Mouse (Mus musculus) neural tube, embryonic 13.5 days (tissue): Measurements from ENCODE around the gene Atp8b5. TPM values are rescaled to one million over a fixed set of nuclear protein-coding genes. Genes with fewer than 3 reads are reported as not detected.

Experiments
- ATAC-seq: fragments of 200-750 bp; cut with Nextera tagmentation; 2 replicates; pipeline ENCODE4 v1.8.0; 2017; ENCODE audit warnings: low read depth, mild to moderate bottlenecking, moderate TSS enrichment, moderate library complexity
- H3K27ac ChIP-seq: fragments of 300-500 bp; sonication (generic); replicated peaks from 2 replicates; pipeline ENCODE4 v1.5.1; 2015; ENCODE audit warnings: moderate library complexity, mild to moderate bottlenecking, inconsistent platforms
- H3K27me3 ChIP-seq: fragments of 300-500 bp; sonication (generic); 2 replicates; pipeline ENCODE4 v1.6.1; 2015; ENCODE audit warnings: mild to moderate bottlenecking, inconsistent platforms
- H3K36me3 ChIP-seq: fragments of 300-500 bp; sonication (generic); 2 replicates; pipeline ENCODE4 v1.6.1; 2015; ENCODE audit warnings: mild to moderate bottlenecking, inconsistent platforms
- H3K4me1 ChIP-seq: fragments of 300-500 bp; sonication (generic); replicated peaks from 2 replicates; pipeline ENCODE4 v1.6.1; 2015; ENCODE audit warnings: inconsistent platforms
- H3K4me2 ChIP-seq: fragments of 300-500 bp; sonication (generic); 2 replicates; pipeline ENCODE4 v1.6.1; 2015; ENCODE audit warnings: inconsistent platforms, mild to moderate bottlenecking, moderate library complexity
- H3K4me3 ChIP-seq: fragments of 300-500 bp; sonication (generic); 2 replicates; pipeline ENCODE4 v1.5.1; 2015; ENCODE audit warnings: mild to moderate bottlenecking, inconsistent platforms
- H3K9ac ChIP-seq: fragments of 300-500 bp; sonication (generic); 2 replicates; pipeline ENCODE4 v1.6.1; 2015; ENCODE audit warnings: moderate library complexity, mild to moderate bottlenecking, inconsistent platforms
- H3K9me3 ChIP-seq: fragments of 300-500 bp; sonication (generic); 2 replicates; pipeline ENCODE4 v1.6.1; 2016; ENCODE audit warnings: inconsistent platforms
- WGBS: fragments of 180-500 bp; shearing (Covaris S2); methylation state at CpG from one replicate; pipeline ENCODE4 v1.1.7; 2015; 5-methylcytosine and 5-hydroxymethylcytosine counted together
- polyA plus RNA-seq: library from polyadenylated mRNA; unstranded; fragments of >200 nt; fragmentation: Nextera tagmentation; extraction: Ambion mirVana; gene quantifications from 2 replicates; pipeline ENCODE4 v1.2.1, GENCODE M21; 2015

Atp8b5 gene
- polyA plus RNA-seq, 1 experiment from 2014 or later, result 0.33 TPM

DNA sequence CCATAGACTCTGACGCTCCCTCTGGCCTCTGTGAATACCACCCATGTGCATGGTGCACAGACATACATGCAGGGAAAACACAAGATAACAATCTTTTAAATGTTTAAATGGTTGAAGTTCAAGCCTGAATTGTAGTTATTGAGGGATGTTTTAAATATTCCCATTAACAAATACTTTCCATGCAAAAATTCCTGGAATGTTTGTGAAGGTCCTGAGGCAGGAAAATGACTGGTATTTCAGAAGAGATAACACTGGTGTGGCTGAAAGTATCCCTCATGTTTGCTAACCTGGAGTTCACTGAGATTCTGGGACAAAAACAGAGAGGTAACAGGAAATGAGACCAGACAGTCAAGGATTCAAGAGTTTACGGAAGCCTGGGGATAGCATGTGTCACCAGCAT lies 122.4 kb downstream of the Atp8b5 start:
- ATAC-seq, result no peak
- WGBS, result 86% methylated on average over 2 of the region's 2 CpGs
- H3K9ac ChIP-seq, result no peak overlapping the region

DNA sequence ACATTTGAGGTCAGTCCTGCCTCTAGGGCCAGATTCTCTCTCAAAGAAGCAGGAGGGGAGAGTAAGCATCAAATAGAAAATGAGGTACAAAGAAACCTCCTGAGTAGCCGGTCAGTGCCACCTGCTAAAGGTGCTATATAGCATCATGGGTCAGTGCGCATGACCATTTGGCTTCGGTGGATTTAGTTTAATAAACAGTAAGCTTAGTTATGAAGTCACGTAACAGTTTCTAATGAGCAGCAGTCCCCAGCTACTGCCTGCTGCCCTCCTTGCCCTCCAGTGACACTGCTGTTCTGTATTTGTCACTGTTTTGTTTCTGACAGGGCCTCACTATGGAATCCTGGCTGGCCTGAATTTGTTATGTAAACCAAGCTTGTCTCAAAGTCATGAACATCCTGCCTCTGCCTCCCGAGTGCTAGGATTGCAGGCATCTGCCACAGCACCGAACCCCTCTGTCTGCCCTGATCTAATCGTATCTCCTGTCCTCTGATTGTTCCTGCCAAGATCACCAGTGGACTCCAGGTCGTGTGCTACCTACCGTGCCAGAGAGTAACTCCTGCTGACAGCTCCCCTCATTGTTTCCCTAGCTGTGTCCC lies 123.0 kb downstream of the Atp8b5 start:
- Histone ChIP-seq H3K4me3 (no peak overlapping the region), H3K27ac (no peak overlapping the region), H3K4me2 (no peak overlapping the region), H3K4me1 (peaks cover 9% of the 10 kb centered on the region; the same call in 1 of the 2 replicates), H3K9ac (no peak overlapping the region), H3K9me3 (no peaks in the 10 kb centered on the region), H3K36me3 (peaks cover 5% of the 10 kb centered on the region; the same call in 1 of the 2 replicates), H3K27me3 (no peaks in the 10 kb centered on the region)
- no peak for ATAC-seq
- 70% methylated on average over 9 of the region's 9 CpGs for WGBS

More for the DNA sequence above, 122.4 kb downstream of the Atp8b5 start:
- Histone ChIP-seq H3K9me3 (no peaks in the 10 kb centered on the region), H3K4me3 (no peak overlapping the region), H3K4me2 (no peak overlapping the region), H3K36me3 (peaks cover 5% of the 10 kb centered on the region; the same call in 1 of the 2 replicates), H3K27me3 (no peaks in the 10 kb centered on the region), H3K4me1 (peaks cover 5% of the 10 kb centered on the region; the same call in 1 of the 2 replicates), H3K27ac (no peak overlapping the region)

DNA sequence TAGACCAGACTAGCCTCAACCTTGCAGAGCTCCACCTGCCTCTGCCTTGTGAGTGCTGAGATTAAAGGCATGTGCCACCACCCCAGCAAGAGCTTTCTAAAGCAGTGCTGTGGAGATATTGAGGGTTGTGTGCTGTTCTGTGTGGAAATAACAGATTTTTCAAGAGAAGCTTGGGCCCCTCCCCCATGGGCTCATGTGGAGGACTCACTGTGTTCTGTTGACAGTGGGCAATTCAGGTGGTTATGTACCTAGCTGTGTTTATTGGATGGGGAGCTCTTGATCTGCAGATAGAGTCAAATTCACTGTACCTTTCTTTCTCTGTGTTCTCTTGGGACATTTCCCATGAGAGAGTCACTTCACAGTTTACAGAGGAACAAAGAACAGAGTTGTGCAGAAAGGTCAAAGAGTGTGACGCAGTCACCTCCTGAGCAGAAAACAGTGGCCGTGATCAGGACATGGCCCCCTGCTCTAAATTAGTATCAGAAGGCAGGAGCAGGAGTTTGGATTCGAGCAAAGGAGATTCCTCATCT lies 124.6 kb downstream of the Atp8b5 start:
- H3K27ac ChIP-seq, result no peak overlapping the region
- no peak overlapping the region for H3K4me2 ChIP-seq
- 80% methylated on average over 3 of the region's 3 CpGs for WGBS
- no peak overlapping the region for H3K9ac ChIP-seq
- H3K36me3 ChIP-seq, result peaks cover 5% of the 10 kb centered on the region; the same call in 1 of the 2 replicates
- H3K27me3 ChIP-seq, result no peaks in the 10 kb centered on the region
- H3K4me3 ChIP-seq, result no peak overlapping the region
- no peaks in the 10 kb centered on the region for H3K9me3 ChIP-seq
- H3K4me1 ChIP-seq, result peaks cover 9% of the 10 kb centered on the region; the same call in 1 of the 2 replicates
- ATAC-seq, result no peak

DNA sequence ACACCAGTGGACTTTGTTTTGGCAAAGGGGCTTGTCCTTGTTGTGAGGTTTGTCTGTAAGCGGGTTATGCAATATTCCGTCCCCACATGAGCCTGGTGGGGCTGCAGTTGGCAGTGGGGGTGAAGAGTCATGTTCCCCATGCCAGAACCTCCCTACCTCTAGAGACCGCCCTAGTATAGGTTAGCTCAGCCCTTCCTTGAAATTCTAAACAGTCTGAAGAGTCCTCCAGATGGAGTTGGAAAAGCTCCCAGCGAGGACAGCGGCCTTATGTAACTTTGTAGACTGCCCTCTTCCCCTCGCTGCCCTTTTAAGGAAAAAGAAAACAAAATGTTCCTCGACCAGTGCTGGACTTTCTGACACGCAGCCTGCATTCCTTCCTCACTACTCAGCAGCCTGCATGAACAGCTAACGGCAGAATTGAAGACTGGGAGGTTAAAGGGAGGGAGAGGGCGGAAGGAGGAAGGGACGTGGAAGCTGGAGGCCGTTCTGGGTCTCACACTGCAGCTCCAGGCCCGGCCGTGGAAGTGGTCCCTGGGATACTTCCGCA lies 127.5 kb downstream of the Atp8b5 start:
- WGBS, result 70% methylated on average over 15 of the region's 15 CpGs
- Histone ChIP-seq H3K9me3 (no peaks in the 10 kb centered on the region), H3K4me1 (peaks cover 30% of the 10 kb centered on the region), H3K36me3 (no peaks in the 10 kb centered on the region), H3K27me3 (no peaks in the 10 kb centered on the region), H3K4me3 (no peak overlapping the region), H3K9ac (peak overlapping the region; percentile 8; the same call in 1 of the 2 replicates), H3K4me2 (0 out of 2 replicates have a peak overlapping the region, but pooled peaks have one; percentile 3), H3K27ac (peak overlapping the region; percentile 59)
- ATAC-seq, result no peak

DNA sequence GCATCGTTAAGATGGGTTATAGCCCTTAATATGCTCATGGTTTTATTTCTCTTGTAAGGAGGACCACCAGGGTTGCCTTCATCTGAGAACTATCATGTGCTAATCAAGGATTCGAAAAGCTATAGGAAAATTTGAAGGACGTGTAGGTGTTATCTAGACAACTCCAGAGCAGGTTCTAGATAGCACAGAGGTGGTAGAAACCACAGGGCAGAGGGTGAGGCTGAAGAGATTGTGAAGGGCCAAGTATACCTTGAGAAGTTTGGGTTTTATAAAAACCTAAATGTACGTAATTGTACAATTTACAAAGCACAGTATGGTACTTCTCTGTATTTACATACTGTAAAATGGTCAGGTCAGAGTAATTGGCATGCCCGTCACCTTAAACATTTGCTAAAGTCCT lies 128.2 kb downstream of the Atp8b5 start:
- Histone ChIP-seq H3K9ac (no peak overlapping the region), H3K36me3 (no peaks in the 10 kb centered on the region; the same call in 1 of the 2 replicates), H3K9me3 (no peaks in the 10 kb centered on the region), H3K4me2 (no peak overlapping the region), H3K4me1 (peaks cover 37% of the 10 kb centered on the region), H3K27me3 (no peaks in the 10 kb centered on the region), H3K4me3 (no peak overlapping the region), H3K27ac (peak overlapping the region; percentile 59)
- 88% methylated on average over 5 of the region's 5 CpGs for WGBS
- ATAC-seq, result no peak

DNA sequence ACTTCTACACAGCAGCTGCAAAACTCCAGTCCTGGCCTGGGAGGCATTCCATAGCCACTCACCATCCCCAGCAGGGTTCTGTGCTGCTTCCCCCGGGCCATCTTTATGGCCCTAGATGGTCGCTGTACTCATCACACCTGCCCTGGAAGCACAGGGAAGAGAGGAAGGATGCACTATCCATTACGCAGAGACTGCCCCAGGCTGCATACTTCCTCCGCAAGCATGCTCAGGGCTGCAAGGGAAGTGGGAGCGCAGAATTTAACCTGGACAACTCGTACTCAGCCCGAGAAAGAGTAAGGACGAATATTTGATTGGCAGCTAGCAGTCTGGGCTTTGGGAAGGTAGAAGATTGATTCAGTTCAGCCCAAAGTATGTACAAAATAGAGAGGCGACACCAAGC lies 128.9 kb downstream of the Atp8b5 start:
- ATAC-seq, result no peak
- H3K4me3 ChIP-seq, result no peak overlapping the region
- no peak overlapping the region for H3K4me2 ChIP-seq
- H3K9ac ChIP-seq, result 0 out of 2 replicates have a peak overlapping the region, but pooled peaks have one; percentile 17
- H3K27me3 ChIP-seq, result no peaks in the 10 kb centered on the region
- H3K36me3 ChIP-seq, result no peaks in the 10 kb centered on the region; the same call in 1 of the 2 replicates
- H3K4me1 ChIP-seq, result peaks cover 44% of the 10 kb centered on the region
- no peak overlapping the region for H3K27ac ChIP-seq
- WGBS, result 73% methylated on average over 9 of the region's 9 CpGs
- H3K9me3 ChIP-seq, result no peaks in the 10 kb centered on the region

DNA sequence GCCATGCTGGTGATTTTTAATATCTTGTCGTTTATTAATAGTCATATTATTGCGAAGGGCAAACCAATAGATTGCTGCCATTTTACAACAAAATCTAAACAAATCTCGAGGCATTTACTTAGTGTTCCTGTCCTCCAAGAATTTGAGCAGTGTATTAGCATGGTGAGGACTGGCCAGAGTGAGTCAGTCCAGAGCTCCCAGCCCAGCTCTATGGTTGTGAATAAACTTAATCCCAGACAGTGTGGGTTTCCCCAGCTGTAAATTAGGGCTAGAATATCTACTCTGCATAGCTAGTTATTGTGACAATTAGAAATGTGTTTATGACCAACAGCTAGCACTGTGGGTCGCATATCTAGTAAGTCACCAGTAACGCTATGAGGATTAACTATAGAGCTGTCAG lies 129.4 kb downstream of the Atp8b5 start:
- Histone ChIP-seq H3K4me2 (no peak overlapping the region), H3K27ac (no peak overlapping the region), H3K9me3 (no peaks in the 10 kb centered on the region), H3K4me1 (peaks cover 49% of the 10 kb centered on the region), H3K4me3 (no peak overlapping the region), H3K27me3 (no peaks in the 10 kb centered on the region), H3K9ac (no peak overlapping the region), H3K36me3 (no peaks in the 10 kb centered on the region; the same call in 1 of the 2 replicates)
- 85% methylated on average over 5 of the region's 5 CpGs for WGBS
- ATAC-seq, result no peak

DNA sequence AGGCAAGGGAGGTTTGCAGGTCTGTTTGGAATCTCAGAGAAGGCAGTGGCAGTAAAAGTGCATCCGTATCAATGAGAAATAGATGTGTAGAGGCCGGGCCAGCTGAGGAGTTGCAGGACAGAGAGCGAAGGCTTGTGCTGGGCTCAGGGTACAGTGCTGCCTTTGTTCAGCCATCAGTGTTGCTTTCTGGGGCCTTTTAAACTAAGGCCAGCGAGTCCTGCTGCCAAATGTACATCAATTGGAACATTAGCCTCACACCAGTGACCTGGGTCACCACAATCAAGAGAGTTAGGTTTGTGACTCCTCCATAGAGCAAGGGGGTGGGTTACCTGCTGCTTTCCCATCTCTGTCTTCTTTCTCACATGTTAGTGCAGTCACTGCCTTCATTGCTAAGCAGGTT lies 131.1 kb downstream of the Atp8b5 start:
- H3K9ac ChIP-seq, result no peak overlapping the region
- no peaks in the 10 kb centered on the region; the same call in 1 of the 2 replicates for H3K36me3 ChIP-seq
- no peaks in the 10 kb centered on the region for H3K27me3 ChIP-seq
- no peaks in the 10 kb centered on the region for H3K9me3 ChIP-seq
- no peak for ATAC-seq
- WGBS, result 53% methylated on average over 4 of the region's 4 CpGs
- peaks cover 58% of the 10 kb centered on the region for H3K4me1 ChIP-seq
- H3K27ac ChIP-seq, result peak overlapping the region; percentile 52; the same call in 1 of the 2 replicates
- no peak overlapping the region for H3K4me3 ChIP-seq
- H3K4me2 ChIP-seq, result no peak overlapping the region

DNA sequence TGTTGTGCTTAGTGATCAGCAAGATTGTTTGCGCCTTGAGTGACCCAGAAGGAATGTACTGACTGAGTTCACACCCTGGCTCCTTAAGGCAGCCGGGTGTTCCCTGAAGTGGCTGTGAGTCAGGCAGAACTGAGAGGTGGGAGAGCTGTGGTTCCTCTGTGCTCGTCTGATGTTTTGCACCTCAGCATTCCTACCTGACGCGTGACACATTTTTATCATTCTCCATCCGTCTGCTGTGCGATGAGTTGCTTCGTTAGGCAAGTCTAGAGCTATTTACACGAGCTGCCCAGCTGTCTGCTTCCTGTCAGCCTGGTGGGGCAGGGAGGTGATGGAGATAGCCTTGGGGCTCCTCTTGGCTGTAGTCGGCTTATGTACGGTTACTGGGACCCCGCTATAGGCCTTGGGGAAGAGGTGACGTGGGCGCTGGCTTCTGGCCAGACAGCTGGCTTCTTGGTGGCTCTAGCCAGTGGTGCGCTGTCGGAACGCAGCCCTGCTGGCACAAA lies 131.9 kb downstream of the Atp8b5 start:
- ATAC-seq, result 0 out of 2 replicates have a peak, but pooled peaks have one; percentile 29
- Histone ChIP-seq H3K4me1 (peaks cover 57% of the 10 kb centered on the region), H3K9ac (peak overlapping the region; percentile 50; the same call in 1 of the 2 replicates), H3K4me2 (peak overlapping the region; percentile 14; the same call in 1 of the 2 replicates), H3K9me3 (no peaks in the 10 kb centered on the region), H3K4me3 (no peak overlapping the region), H3K27me3 (no peaks in the 10 kb centered on the region), H3K36me3 (no peaks in the 10 kb centered on the region; the same call in 1 of the 2 replicates), H3K27ac (peak overlapping the region; percentile 38)
- WGBS, result 55% methylated on average over 17 of the region's 17 CpGs

DNA sequence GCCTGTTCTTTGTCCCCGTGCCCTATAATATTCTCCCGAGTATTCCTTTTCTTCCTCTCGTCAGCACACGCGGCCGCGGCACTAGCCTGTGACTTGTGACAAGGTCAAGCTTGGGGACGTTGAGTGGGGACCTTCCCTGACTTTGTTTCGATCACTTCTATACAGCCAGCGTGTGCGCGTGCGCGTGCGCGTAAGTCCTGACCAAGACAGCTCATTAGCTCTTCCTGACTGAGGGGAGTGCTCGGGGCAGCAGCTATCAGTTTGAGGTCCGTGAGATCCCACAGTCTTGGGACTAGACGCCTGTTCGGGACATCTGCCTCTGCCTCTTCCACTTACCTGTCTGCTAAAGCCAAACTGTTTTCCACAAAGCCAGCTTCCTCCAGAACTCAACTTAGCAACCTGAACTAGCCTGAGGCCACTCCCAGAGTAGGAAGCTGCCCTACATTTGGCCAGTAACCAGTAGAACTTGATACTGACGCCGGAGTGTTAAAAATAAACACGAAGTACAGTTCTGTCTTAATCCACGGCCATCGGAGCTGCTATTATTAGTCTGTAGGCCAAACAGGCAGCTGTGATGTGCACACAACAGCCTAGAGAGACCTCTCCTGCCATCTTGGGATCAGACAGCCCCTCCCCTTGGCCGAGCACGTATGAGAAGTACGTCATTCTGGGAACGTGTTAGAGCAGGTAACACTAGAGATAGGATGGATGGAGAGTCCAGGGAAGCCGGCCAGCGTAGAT lies 132.6 kb downstream of the Atp8b5 start:
- peaks cover 51% of the 10 kb centered on the region for H3K4me1 ChIP-seq
- no peak overlapping the region for H3K9ac ChIP-seq
- no peaks in the 10 kb centered on the region for H3K9me3 ChIP-seq
- H3K4me3 ChIP-seq, result no peak overlapping the region
- no peaks in the 10 kb centered on the region for H3K27me3 ChIP-seq
- ATAC-seq, result no peak
- H3K36me3 ChIP-seq, result no peaks in the 10 kb centered on the region; the same call in 1 of the 2 replicates
- peak overlapping the region; percentile 38 for H3K27ac ChIP-seq
- H3K4me2 ChIP-seq, result peak overlapping the region; percentile 14; the same call in 1 of the 2 replicates
- 82% methylated on average over 31 of the region's 31 CpGs for WGBS

DNA sequence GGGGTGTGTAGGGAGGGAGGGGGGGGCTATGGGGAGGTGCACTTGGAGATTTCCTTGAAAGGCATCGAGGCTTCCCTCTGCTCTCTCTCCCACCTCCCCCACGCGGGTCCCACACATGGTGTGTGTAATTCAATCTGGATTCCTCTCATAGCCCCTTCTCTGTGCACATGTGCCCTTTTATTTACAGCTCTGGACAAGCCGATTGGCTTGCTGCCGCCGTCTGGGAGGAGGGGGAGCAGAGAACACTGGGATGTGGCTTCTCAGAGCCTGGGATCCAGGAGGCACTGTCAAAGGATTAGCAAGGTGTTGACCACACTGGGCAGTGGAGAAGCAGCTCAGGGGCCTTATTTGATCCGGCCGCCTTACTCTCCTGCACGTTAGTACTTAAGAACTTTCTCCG lies 134.0 kb downstream of the Atp8b5 start:
- Histone ChIP-seq H3K9me3 (no peaks in the 10 kb centered on the region), H3K9ac (no peak overlapping the region), H3K27me3 (no peaks in the 10 kb centered on the region), H3K4me3 (no peak overlapping the region), H3K27ac (no peak overlapping the region), H3K36me3 (no peaks in the 10 kb centered on the region; the same call in 1 of the 2 replicates), H3K4me1 (peaks cover 56% of the 10 kb centered on the region), H3K4me2 (no peak overlapping the region)
- 35% methylated on average over 10 of the region's 10 CpGs for WGBS
- ATAC-seq, result no peak
